Mouse (Mus musculus) regulatory T cell (primary cell): ENCODE results near the gene Kcng3.

ENCODE experiments used
- in situ Hi-C: fragments of 300-600 bp; cut with MboI, MseI; formaldehyde crosslinking; loops from one replicate; pipeline ENCODE4 v1.15.1; 2025; ENCODE audit warnings: high pct_unique_total_duplicates

The Kcng3 gene

DNA sequence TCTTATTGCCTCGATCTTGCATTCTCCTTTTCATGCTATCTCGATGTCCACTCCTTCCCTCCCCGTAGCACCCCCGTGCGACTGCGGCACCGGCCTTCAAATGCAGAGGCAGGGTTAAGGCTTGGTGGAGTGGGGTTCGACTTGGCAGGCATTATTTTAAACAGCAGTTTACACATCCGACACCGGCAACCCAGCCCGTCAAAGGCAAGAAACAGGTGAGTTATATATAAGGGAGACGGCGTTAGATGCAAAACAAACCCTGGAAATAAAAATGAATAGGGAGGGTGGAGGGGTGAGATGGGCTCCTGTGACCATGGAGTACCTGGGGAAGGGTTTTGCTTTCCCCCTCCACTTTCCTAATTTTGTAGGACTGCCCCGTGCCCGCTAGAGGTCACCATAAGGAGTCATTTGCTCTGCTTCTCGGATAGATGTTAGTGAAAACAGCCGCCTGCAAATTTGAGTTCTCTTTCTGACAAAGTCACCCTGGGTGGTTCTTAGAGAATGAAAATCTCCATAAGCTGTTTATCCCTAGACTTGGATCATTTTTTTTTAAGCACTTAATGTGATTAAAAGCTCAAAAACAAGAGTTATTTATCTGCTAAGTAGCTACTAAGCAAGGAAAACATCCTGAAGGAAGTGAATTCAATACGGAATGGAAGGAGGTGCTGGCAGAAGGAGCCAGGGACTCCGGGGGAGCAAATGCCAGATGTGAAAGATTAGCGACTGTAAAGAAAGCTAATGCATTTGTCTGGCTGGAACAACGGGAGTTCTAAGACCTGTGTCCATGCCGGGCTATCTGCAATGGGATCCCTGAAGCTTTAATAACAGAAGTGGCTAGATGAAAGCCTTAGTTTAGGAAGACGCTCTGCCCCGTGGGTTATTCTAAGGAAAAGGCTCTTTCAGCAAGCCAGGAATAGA, 1.2 kb upstream of the Kcng3 start:
- in situ Hi-C loops: loop anchor here (10.0 kb wide), 1 partner anchor 222 kb away; no protein-coding TSS in a partner anchor

DNA sequence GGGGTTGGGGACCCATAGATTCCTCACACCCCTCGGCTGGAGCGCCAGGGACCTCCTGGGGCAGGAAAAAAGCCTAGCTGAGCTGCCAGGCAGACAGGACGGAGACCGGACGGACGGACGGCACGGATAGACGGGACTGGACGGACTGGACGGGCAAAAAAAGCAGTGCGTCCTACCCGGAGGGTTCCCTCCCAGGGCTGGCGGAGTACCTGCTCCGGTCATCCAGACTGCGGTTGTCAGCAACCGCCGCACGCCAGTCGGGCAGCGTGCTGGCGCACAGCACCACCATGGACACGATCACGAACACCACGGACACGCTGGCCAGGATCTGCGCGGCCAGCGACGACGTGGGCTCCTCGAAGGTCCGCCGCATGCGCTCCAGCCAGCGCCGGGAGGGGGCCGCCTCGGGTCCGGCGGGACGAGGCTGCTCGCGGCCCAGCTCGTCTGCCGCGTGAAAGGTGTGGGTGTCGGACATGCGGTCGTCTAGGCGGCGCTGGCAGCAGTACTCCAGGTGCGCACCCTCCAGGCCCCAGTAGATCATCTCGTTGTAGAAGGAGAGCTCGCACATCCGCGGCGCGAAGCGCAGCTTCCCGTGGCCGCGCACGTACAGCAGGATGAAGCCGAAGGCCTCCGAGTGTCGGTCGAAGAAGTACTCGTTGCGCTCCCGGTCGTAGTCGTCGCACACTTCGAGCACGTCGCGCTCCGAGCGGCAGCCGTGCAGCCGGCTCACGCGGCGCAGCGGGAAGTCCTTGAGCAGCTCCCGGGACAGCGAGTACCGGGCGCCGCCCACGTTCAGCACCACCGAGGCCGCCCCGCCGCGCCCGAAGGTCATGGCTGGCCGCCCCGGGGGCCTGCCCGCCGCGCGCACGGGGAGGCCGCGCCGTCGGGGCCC, 662 bp downstream of the Kcng3 start:
- in situ Hi-C loops: loop anchor here (10.0 kb wide), 1 partner anchor 224 kb away; no protein-coding TSS in a partner anchor

GRCm38 (mm10) chr17:83613907-83614306, 17.8 kb downstream of the Kcng3 start:
- in situ Hi-C loops: no loop called here

DNA sequence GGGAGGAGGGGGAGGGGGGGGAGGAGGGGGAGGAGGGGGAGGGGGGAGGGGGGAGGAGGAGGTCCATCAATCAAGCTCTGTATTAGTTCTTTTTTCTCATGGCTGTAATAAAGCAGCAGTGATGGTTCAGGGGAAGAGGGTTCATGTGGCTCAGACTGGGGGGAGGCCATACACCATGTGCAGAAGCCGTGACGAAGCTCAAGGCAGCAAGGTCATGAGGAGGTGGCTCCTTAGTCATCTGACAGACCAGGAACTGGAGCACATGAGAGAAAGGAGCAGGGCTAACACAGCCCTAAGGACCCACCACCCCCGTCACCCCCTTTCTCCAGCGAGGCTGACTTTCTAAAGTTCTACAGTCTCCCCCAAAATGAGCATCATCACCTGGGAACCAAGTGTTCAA, 22.2 kb downstream of the Kcng3 start:
- in situ Hi-C loops: loop anchor here (5.0 kb wide), 1 partner anchor 67 kb away; no protein-coding TSS in a partner anchor

DNA sequence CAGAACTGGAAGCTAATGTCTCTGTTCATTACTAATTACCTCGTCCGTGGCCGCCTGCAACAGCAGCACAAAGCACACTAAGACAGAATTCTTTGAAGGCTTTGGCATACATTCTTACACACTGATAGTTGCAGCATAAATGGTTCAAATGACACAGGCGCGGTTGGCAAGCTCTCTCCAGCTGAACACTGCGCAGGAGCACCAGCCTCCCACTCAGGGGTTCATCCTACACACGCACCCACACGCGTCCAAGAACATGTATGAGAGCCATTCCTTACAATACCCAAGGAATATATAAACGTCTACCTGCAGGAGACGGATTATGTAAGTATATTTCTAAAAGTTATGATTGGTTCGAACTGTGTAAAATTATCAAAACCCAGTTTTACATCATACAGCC, 30.7 kb downstream of the Kcng3 start:
- in situ Hi-C loops: no loop called here

- in situ Hi-C loops: loop anchor here (10.0 to 25.0 kb wide), 2 partner anchors 559 to 1879 kb away; no protein-coding TSS in a partner anchor
Measured at GRCm38 (mm10) chr17:83595966-83596365, 35.7 kb downstream of the Kcng3 start.

DNA sequence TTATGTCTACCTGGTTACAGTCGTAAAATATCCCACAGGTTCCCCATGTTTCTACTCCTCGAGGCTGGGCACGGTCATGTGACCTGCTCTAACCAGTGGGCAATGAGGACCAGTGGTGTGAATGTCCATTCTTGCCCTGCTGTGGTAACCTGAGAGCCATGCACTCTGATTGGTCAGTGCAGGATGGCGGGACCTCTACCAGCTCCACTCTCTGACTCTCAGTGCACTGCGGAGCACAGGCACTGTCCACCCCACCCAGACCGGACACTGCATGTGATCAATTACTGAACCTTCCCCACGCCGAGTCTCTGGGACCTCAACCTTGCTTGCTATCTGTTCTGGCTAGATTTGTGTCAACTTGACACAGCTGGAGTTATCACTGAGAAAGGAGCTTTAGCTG, 37.2 kb downstream of the Kcng3 start:
- in situ Hi-C loops: loop anchor here (10.0 to 25.0 kb wide), 2 partner anchors 557 to 1880 kb away; no protein-coding TSS in a partner anchor

DNA sequence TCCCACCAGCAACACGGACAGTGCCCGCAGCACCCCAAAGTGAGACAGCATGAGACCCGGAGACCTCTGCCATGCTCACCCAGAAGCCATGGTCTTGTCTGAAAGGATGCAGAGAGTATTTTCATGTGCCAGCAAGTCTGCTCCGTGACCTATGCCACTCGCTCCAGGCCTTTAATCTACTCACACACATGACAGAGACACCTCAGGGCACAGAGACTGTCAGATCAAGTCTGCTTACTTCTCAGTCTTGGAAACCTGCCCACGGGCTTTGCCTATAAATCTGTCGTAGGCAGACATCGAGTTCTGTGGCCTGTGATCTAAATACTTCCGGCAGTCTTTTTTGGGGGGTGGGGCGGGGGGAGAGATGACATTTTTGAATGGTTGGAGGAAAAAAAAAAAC, 38.3 kb downstream of the Kcng3 start:
- in situ Hi-C loops: loop anchor here (10.0 to 25.0 kb wide), 2 partner anchors 556 to 1881 kb away; no protein-coding TSS in a partner anchor

DNA sequence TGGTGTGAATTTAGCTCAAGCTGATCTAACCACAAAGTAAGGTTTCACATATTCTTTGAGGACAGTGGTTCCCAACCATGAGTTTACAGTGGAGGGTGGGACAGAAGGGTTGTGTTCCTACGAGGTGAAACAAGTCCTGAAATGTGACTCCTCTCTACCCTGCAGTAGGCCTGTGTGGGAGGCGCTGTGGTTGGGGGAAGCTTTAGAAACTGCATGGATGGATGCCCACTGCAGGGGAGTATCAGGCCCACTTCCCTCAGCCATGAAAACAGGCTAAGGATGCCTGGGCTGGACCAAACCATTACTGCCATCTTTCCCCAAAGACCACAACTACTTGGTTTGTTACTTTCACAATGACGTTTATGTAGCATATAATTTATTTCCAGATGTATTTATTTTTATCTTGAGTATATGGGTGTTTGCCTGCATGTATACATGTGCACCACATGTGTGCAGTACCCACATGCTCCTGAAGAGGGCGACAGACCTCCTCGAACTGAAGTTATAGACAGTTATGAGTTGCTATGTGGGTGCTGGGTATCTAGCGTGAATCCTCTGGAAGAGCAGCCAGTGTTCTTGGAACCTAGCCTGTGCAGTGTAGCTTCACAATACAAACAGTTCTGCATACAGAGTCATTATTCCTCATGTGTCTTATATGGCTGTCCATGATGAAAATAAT, 42.9 kb downstream of the Kcng3 start:
- in situ Hi-C loops: loop anchor here (25.0 kb wide), 1 partner anchor 552 kb away; no protein-coding TSS in a partner anchor

GRCm38 (mm10) chr17:83587731-83588130, 44.0 kb downstream of the Kcng3 start:
- in situ Hi-C loops: loop anchor here (25.0 kb wide), 1 partner anchor 550 kb away; no protein-coding TSS in a partner anchor

DNA sequence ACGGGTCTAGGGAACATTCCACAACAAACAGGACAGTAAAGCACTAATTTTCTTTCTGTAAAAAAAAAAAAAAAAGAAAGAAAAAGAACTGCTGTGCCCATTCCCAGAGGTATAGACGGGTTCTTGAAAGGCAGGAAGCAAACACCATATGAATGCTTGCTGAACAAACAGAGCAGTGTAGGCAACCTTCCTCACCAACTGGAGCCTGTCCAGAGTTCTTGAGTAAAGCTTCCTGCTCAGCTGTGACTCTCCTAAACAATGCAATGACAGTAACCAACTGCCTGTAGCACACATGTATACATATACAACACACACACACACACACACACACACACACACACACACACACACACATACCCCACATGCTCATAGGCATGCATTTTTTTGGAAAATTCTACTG, 49.1 kb downstream of the Kcng3 start:
- in situ Hi-C loops: loop anchor here (25.0 kb wide), 1 partner anchor 545 kb away; no protein-coding TSS in a partner anchor

DNA sequence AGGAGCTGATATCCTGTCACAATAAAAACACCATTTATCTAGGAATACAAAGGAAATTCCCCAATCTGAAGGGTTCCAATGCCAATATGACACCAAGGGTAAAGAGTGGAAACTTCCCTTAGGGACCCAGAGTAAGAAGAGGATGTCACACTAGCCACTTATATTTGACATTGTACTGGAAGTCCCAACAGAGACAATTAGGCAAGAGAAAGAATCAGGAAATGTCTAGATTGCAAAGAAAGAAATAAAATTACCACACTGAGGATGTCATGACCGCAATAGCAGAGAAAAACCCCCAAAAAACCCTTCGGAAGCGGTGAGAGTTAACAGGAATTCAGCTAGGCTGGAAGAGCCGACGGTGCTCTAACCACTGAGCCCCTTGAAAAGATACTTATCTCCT, 51.0 kb downstream of the Kcng3 start:
- in situ Hi-C loops: loop anchor here (25.0 kb wide), 1 partner anchor 543 kb away; no protein-coding TSS in a partner anchor

DNA sequence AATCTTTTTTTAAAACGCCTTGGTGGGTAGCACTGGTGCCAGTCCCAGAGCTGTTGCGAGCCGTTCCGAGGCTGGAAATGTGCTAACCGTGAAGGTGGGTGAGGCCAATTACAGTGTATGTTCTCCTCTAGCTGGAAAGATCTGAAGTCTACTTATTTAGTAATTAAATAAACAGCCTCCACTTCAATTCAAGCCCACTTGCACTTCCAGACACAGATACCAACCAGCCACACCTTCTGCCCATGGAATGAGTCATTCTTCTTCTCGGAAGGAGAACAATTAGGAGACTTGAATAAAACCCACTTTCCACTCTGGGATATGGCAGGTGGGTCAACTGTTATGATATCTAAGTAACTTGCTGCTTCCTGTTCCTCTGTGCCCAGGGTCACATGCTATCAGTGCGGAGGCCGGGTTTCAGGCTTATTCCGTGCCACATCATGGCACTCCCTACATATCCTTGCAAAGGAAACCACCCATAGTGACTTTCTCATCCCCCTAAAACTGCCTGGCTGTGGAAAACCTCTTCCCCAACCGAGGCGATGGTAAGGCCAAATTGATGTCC, 54.8 kb downstream of the Kcng3 start:
- in situ Hi-C loops: loop anchor here (25.0 kb wide), 1 partner anchor 540 kb away; no protein-coding TSS in a partner anchor

GRCm38 (mm10) chr17:83574615-83575014, 57.1 kb downstream of the Kcng3 start:
- in situ Hi-C loops: loop anchor here (25.0 kb wide), 1 partner anchor 537 kb away; no protein-coding TSS in a partner anchor

DNA sequence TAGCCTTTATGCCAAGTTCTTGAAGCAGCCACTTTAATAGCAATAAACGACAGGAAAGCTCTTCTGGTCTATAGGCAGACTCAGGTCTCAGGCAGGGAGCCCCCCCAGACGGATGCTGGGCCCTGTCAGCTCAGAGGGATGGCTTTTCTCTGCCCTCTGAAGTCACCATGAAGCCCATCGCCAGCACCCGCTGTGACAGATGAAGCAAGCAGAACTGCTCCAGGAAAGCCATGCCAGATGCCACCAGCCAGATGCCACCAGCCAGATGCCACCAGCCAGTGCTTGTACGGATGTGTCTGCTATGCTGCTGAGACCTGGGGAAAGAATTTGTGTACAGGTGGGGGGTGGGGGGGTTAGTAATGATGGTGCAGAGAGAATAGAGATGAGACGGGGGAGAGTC, 58.6 kb downstream of the Kcng3 start:
- in situ Hi-C loops: no loop called here

- in situ Hi-C loops: no loop called here
Measured at GRCm38 (mm10) chr17:83572366-83572765, 59.3 kb downstream of the Kcng3 start.

- in situ Hi-C loops: no loop called here
Measured at GRCm38 (mm10) chr17:83567375-83567774, 64.3 kb downstream of the Kcng3 start.

DNA sequence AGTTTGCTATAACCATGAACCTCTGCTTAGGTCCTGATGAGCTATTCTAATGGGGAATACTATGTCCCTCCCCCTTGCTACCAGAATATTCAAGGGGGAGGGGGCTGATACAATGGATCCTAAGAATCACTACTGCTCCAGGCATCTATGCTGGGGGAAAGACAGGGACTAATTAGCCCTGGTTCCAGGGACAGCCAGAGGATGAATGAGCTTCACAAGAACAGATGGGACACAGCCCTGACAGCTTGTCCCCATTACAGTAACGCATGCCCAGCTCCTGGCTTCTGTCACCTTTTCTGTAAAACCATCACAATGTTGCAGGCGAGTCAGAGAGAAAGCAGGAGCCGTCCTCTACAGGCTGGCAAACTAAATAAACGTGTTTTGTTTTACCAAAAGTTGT, 66.2 kb downstream of the Kcng3 start:
- in situ Hi-C loops: no loop called here

DNA sequence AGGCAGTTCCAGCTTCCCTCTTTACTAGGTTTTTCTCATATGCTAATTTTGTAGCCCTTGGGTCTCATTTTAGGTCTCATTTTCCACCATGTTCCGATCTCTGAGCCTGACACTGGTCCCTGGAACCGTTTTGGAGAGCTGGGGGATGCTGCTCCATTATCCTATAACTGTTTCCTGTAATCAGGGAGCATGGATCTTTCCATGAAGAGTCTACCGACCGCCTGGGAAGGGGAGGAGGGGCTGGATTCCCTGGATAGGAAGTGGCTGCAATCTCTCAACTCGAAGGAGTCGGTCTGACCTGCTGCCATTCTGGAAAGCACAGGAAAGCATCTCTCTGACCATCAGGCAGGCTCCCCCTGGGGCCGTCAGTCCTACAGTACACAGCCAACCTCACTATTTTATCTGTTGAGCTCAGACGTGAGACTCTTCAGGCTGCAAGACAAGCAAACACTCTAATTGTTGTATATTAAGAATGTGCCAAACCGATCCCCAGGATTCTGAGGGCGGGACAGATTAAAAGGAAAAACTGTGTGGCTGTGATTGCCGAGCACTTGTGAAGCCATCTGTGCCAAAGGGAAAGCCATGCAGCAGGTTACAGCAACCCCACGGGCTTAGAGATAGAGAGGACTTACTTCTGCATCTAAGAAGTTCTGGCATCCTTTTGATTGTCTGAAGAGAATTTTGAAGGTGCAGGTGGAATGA, 67.4 kb downstream of the Kcng3 start:
- in situ Hi-C loops: no loop called here

- in situ Hi-C loops: no loop called here
Measured at GRCm38 (mm10) chr17:83563703-83564111, 68.0 kb downstream of the Kcng3 start.
